Mouse (Mus musculus) G1E (cell line): ENCODE data around the gene Boll.

Experiments used
- CTCF ChIP-seq: IDR thresholded peaks from 2 replicates; pipeline ENCODE4 v1.5.1; 2012; ENCODE audit warnings: low read depth, low read length, inconsistent platforms, mixed read lengths
- GATA1 ChIP-seq: IDR thresholded peaks from 2 replicates; pipeline ENCODE4 v1.6.1; 2012; ENCODE audit warnings: borderline replicate concordance, low read length, inconsistent platforms, mixed read lengths
- POLR2AphosphoS5 ChIP-seq: IDR thresholded peaks from 2 replicates; pipeline ENCODE4 v1.6.1; 2012; ENCODE audit warnings: low read depth, low read length, inconsistent platforms; ENCODE audit not compliant: insufficient replicate concordance

GRCm38 (mm10) chr1:55412569-55412968 is 49.3 kb upstream of the Boll start:
- TF ChIP-seq CTCF (no peak), POLR2AphosphoS5 (no peak), GATA1 (no peak)
